Mouse (Mus musculus) lung, postnatal 0 days (tissue): ENCODE data around the gene Ptprh.

Experiments used
- CTCF ChIP-seq: IDR thresholded peaks from 2 replicates; pipeline ENCODE4 v1.5.1; 2016; ENCODE audit warnings: antibody characterized with exemption, mild to moderate bottlenecking
- EP300 ChIP-seq: IDR thresholded peaks from 2 replicates; pipeline ENCODE4 v1.6.1; 2016; ENCODE audit warnings: antibody characterized with exemption, mild to moderate bottlenecking, control low read depth

DNA sequence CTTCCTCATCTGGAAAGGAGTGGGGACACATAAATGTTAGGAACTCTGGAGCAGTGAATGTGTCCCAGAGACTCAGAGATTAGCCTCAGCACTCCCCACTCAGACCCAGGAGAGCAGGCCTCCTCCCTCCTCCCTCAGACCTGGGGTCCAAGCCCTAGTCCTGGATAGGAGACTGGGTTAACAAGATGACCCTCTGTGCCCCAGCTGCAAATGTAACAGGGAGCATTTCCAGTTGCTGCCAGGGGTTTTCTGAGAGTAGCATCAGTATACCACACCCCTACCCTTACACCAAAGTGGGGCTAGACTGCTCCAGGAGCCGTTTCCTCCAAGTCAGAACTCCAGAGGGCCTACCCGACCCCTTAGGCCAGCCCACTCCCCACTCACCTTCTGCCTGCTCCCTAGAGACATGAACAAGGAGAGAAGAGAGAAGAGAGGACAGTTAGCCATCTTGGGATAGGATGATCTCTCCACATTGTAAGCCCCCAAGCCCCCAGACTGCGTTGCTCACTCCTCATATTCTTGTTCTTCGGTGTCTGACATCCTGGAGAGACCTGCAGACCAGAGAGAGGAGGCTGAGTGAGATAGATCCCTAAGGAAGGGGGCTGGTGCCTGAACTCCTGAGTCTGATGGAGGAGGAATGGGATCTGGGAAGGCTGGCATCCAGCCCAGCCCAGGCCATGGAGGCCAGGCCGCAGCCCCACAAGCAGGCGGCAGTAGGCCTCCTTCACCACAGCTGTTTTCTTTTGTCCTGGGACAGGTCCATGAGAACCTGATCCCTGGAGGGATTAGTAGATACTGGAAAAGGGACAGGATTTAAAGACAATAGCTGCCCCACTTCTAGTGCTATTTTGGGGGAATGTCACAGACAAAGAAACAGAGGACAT, 89.8 kb downstream of the Ptprh start:
- TF ChIP-seq CTCF (no peak), EP300 (no peak)
